Mouse (Mus musculus) E14TG2a.4 (cell line): Measurements from ENCODE around the gene Ddx31.

Experiments used
- H3K27me3 ChIP-seq: 2 replicates; pipeline ENCODE4 v1.6.1; 2014; ENCODE audit warnings: low read length, control low read depth; ENCODE audit not compliant: insufficient read depth
- H3K36me3 ChIP-seq: 2 replicates; pipeline ENCODE4 v1.6.1; 2014; ENCODE audit warnings: low read length, control low read depth; ENCODE audit not compliant: insufficient read depth
- H3K4me1 ChIP-seq: replicated peaks from 2 replicates; pipeline ENCODE4 v1.6.1; 2014; ENCODE audit warnings: low read depth, low read length, control low read depth
- H3K4me3 ChIP-seq: replicated peaks from 2 replicates; pipeline ENCODE4 v1.5.1; 2014; ENCODE audit warnings: mild to moderate bottlenecking, low read length
- H3K9me3 ChIP-seq: 2 replicates; pipeline ENCODE4 v1.6.1; 2014; ENCODE audit warnings: low read length, control low read depth
- CTCF ChIP-seq: conservative IDR thresholded peaks from 2 replicates; pipeline ENCODE4 v1.5.1; 2014; ENCODE audit warnings: low read length
- NANOG ChIP-seq: IDR thresholded peaks from 2 replicates; pipeline ENCODE4 v1.6.1; 2014; ENCODE audit warnings: borderline replicate concordance, low read length, mixed read lengths
- POU5F1 ChIP-seq: IDR thresholded peaks from 2 replicates; pipeline ENCODE4 v1.6.1; 2014; ENCODE audit warnings: low read length, borderline replicate concordance

Ddx31 gene

DNA sequence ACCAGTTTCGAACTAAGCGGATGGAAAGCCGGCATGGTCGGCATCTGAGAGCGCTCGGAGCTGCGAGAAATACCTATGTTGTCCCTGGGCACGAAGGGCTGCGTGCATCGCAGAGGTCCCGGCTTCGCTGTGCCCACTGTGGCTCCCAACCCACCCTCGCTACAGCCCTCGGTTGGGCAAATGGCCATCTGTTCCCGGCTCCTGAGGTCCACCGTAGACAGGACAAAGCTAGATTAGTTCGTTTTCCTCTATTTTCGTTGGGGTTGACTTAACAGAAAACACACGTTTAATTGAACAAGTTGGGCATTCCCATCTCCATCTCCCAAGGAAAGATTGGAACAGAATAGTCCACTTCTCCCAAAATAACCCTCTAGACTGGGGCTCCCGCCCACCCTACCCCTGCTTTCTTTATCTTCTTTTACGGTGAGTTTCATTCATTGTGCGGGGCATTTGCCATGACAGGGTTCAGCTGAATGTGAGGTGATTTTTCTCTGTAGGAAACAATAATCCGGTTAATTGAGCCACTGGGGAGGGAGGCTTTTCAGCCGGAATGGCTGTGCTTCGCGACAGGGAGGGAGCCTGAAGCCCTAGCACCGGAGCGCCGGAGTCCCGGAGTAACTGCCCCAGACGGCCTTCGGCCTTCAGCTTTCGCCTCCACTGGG, 72.0 kb downstream of the Ddx31 start:
- Histone ChIP-seq H3K9me3 (0 out of 2 replicates have a peak, but pooled peaks cover 2% of the 10 kb centered on the region), H3K36me3 (no peaks in the 10 kb centered on the region), H3K27me3 (peaks cover 88% of the 10 kb centered on the region), H3K4me1 (peaks cover 59% of the 10 kb centered on the region), H3K4me3 (peak overlapping the region; percentile 55)
- TF ChIP-seq POU5F1, result no peak
- TF ChIP-seq NANOG, result no peak
- no peak for TF ChIP-seq CTCF

DNA sequence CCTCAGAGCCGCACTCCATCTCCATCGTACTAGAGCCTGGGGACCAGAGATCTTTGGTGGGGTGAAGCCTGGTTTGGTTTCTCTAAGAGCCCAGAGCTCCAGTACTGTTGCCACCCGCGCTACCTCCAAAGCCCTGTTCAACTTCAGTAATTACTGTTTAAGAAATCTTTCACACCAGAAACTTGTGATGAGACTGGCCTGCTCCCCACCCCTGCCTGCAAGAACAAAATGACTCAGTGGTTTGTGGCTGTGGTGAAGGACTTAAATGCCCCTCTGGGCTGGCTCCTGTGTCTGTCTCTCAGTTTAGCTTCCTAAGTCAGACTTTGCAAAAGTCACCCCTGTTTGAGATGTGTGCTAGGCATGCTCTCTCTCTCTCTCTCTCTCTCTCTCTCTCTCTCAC, 72.8 kb downstream of the Ddx31 start:
- Histone ChIP-seq H3K4me3 (no peak overlapping the region), H3K36me3 (no peaks in the 10 kb centered on the region), H3K9me3 (0 out of 2 replicates have a peak, but pooled peaks cover 2% of the 10 kb centered on the region), H3K27me3 (peaks cover 96% of the 10 kb centered on the region), H3K4me1 (peaks cover 54% of the 10 kb centered on the region)
- no peak for TF ChIP-seq POU5F1
- no peak for TF ChIP-seq CTCF
- TF ChIP-seq NANOG, result no peak

DNA sequence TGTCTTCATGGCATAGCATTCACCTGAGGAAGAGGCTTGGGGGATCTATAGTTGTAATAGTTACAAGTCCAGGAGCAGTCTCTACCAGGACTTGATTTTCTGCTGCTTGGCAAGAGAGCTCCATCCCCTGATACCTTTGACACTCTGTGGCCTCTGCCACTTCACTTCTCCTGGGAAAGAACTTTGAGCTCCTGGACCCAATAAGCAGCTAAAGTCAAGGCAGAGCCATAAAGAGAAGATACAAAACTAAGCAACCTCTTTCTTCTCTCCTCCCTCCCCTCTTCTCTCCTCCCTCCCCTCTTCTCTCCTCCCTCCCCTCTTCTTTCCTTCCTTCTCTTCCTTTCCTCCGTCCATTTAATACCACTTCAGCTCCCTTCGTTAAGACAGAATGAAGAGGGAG, 73.9 kb downstream of the Ddx31 start:
- Histone ChIP-seq H3K36me3 (no peaks in the 10 kb centered on the region), H3K9me3 (0 out of 2 replicates have a peak, but pooled peaks cover 2% of the 10 kb centered on the region), H3K4me3 (no peak overlapping the region), H3K4me1 (peaks cover 53% of the 10 kb centered on the region), H3K27me3 (peaks cover 97% of the 10 kb centered on the region)
- TF ChIP-seq CTCF (no peak), POU5F1 (no peak), NANOG (no peak)

DNA sequence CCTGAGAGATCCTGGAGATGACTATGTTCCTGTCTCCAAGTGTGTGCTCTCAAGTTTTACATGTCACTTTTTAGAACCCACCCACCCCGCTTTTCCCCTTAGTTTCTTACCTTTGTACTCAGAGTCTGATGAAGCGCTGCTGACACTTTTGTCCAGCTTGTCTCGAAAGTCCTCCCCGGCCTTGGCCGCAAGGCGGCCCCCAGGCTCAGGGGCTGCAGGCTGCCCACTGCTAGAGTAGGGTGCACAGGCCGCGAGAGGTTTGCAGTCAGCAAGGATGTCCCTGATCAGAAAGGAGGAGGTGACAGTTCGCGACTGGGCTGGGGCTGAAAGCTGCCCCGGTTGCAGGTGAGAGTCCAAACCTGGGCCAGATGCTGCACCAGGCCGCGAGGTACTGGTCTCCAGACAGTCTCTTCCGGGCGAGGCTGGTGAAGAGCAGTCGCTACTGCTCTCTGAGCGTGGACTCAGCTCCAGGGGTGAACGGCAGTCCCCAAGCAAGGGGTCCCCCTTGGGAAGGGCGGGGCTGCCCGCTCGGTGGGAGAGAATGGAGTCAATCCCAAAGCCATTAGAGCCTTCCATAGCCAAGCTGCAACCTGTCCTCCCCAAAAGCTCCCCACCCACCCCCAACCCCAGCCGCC, 75.0 kb downstream of the Ddx31 start:
- H3K4me3 ChIP-seq, result 0 out of 2 replicates have a peak overlapping the region, but pooled peaks have one; percentile 1
- H3K4me1 ChIP-seq, result peaks cover 50% of the 10 kb centered on the region
- H3K36me3 ChIP-seq, result no peaks in the 10 kb centered on the region
- 0 out of 2 replicates have a peak, but pooled peaks cover 2% of the 10 kb centered on the region for H3K9me3 ChIP-seq
- TF ChIP-seq NANOG, result no peak
- no peak for TF ChIP-seq POU5F1
- TF ChIP-seq CTCF, result no peak
- H3K27me3 ChIP-seq, result peaks cover 95% of the 10 kb centered on the region

DNA sequence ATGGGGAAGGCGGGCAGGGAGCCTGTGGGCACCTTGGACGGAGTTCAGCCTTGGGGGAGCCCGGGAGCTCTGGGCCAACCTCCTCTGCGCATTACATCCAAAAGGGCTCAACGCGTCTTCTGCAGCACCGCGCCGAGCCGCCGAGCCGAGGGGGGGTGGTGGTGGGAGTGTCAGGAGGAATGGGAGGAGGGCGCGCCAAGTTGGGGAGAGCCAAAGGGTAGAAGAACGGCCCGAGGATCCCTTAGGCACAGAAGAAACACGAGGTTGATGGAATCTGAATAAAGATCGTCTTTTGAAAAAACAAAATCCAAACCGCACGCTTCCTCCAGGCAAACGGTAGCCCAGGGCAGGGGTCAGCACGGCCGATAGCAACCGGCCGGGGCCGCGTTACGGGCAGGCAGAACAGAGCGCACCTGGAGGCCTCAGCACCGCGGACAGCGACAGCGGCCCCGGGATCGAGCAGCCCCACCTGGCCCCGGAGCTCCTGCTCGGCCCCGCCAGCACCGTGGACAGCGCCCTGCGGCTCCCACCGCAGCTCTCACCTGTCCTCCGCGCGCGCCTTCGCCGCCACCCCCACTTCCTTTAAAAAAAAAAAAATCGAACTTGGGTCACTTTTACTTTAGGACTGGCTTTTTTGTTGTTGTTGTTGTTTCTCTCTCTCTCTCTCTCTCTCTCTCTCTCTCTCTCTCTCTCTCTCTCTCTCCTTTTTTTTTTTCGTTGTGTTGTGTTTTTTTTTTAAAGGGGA, 75.7 kb downstream of the Ddx31 start:
- Histone ChIP-seq H3K27me3 (peaks cover 92% of the 10 kb centered on the region), H3K36me3 (no peaks in the 10 kb centered on the region), H3K9me3 (0 out of 2 replicates have a peak, but pooled peaks cover under 1% of the 10 kb centered on the region), H3K4me1 (peaks cover 46% of the 10 kb centered on the region), H3K4me3 (peak overlapping the region; percentile 46)
- no peak for TF ChIP-seq CTCF
- no peak for TF ChIP-seq NANOG
- TF ChIP-seq POU5F1, result no peak

DNA sequence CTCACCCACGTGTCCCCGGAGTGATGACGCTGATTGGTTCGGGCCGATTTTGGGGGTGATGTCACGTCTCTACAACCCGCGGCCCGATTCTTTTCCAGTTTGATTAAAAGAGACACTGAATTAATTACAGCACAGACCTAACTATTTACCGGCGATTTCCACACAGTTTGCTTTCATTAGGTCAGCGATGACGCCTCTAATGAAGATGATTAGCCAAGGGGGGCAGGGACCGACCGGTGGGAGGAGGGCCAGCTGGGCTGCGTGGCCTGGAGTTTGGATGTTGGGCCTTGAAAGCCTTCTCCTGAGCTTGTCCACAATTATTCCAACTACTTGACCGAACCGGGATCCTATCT, 76.3 kb downstream of the Ddx31 start, which contains the start of gene Barhl1:
Gene Barhl1 (minus strand): TSS at position 156 of the 353 bp plus-strand sequence.
- TF ChIP-seq POU5F1 (no peak), NANOG (no peak), CTCF (no peak)
- Histone ChIP-seq H3K27me3 (peaks cover 92% of the 10 kb centered on the region), H3K9me3 (no peaks in the 10 kb centered on the region), H3K4me1 (peaks cover 41% of the 10 kb centered on the region), H3K4me3 (peak within 1 kb of the TSS; percentile 71), H3K36me3 (no peaks in the 10 kb centered on the region)

DNA sequence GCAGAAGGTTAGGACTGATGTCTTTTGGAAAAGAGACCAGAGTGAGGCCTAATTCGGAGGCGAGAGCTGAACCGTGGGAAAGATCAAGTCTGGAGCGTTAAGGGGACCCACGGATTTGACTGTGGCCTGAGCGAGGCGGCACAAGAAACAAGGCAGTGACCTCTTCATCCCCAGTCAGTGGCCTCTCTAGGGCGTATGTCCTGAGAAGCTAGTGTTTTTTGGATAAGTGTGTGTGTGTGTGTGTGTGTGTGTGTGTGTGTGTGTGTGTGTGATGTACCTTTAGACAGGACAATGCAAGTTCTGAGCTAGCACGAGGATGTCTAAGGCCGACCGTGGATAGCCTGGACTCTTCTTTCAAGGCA, 76.9 kb downstream of the Ddx31 start:
- Histone ChIP-seq H3K36me3 (no peaks in the 10 kb centered on the region), H3K9me3 (no peaks in the 10 kb centered on the region), H3K4me3 (peak overlapping the region; percentile 71), H3K4me1 (peaks cover 34% of the 10 kb centered on the region), H3K27me3 (peaks cover 92% of the 10 kb centered on the region)
- TF ChIP-seq CTCF (no peak), POU5F1 (no peak), NANOG (no peak)

DNA sequence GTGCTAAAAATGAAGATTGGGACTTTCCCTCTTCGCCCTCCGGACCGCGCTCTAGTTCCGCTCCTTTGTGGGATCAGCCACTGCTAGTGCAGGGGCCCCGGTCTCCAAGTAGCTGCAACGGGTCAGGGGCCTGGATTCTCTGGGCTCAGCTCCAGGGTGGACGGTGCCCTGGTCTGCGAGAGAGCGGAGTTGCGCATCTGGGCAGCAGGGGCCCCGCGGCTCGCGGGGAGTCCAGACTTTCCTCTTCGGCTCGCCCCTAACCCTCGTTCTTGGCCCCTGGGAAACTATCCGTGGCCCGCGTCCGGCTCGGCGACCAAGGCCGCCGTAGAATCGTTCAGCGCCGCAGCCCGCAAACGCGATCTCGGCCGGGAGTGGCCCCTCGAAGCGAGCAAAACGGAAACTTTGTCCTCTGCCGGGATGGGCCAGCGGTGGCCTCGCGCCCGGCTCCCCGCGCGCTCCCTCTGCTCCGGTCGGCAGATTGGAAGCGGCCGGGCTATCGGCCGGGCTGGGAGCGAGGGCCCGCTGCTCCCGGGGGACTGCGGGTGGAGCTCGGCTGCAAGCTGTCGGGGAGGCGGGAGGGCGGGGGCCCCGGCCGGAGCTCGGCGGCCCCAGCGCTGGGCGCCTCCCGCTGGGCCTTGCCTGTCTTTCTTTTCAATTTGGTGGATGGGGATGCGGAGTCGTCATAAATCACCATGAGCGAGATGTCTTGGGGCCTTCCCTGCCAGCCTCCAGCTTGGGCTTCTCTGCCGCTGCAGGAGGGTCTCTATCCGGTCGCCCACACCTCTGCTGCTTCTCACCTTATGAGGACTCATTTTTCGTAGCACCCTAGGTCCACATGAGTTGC, 77.5 kb downstream of the Ddx31 start:
- Histone ChIP-seq H3K27me3 (peaks cover 92% of the 10 kb centered on the region), H3K9me3 (no peaks in the 10 kb centered on the region), H3K4me3 (peak overlapping the region; percentile 71), H3K36me3 (no peaks in the 10 kb centered on the region), H3K4me1 (peaks cover 29% of the 10 kb centered on the region)
- TF ChIP-seq NANOG (no peak), POU5F1 (no peak), CTCF (no peak)
